ENCODE assay signal across 9 mouse cellular contexts in the genomic region with DNA sequence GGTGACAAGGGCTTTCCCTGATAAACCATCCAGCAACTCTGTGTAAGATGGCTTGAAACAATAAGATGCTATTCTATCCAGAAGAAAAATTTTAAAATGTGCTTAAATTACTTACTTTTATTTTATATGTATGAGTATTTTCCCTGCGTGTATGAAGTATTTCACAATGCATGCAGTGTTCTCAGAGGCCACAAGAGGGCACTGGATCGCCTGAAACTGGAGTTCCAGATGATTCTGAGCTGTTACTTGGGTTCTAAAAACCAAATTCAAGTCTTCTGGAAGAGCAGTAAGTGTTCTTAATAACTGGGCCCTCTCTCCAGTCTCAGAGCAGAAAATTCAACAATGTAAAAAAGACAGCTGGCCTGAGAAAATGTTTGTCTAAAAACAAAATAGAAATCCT. TPM values are rescaled to one million over a fixed set of nuclear protein-coding genes. Genes with fewer than 3 reads are reported as not detected.
DNase-seq lines count a peak whose midpoint lies in the region; ATAC-seq and TF ChIP-seq lines count a peak whose summit lies in the region.
"Had no signal": no experiment of that assay in that cellular context is flagged by ENCODE, and none has a peak within 500 bp of the region (broad histone marks: within the 10 kb centered on the region; RNA-seq: fewer than 3 reads in every experiment).

No protein-coding gene starts in this region.

- ATAC-seq in kidney, embryonic 14.5 days (ENCODE audit: low FRiP score, low TSS enrichment) = no peak
- no peak for ATAC-seq in G1E (ENCODE audit: extremely low read depth, insufficient number of reproducible peaks, low FRiP score, poor library complexity, severe bottlenecking)

- H3K36me3 ChIP-seq in kidney, embryonic 14.5 days (ENCODE audit: control insufficient read depth, insufficient read depth, low read length) = peaks cover 6% of the 10 kb centered on the region; the same call in 1 of the 2 replicates
- no peaks in the 10 kb centered on the region for H3K36me3 ChIP-seq in G1E (replicated peaks)

- H3K4me1 ChIP-seq in kidney, embryonic 14.5 days (ENCODE audit: control insufficient read depth, insufficient read depth, low read length) = no peaks in the 10 kb centered on the region
- no peaks in the 10 kb centered on the region for H3K4me1 ChIP-seq in G1E (ENCODE audit: insufficient read depth, low read depth, low read length)
- H3K4me1 ChIP-seq: neural tube, embryonic 12.5 days had no signal

- no peak overlapping the region for H3K4me3 ChIP-seq in kidney, embryonic 14.5 days (ENCODE audit: low read length)
- H3K4me3 ChIP-seq in G1E (ENCODE audit: low read depth, low read length) = no peak overlapping the region
- H3K4me3 ChIP-seq: neural tube, embryonic 12.5 days had no signal

- H3K4me2 ChIP-seq in kidney, embryonic 14.5 days (replicated peaks; ENCODE audit: low read depth, low read length) = no peak overlapping the region
- H3K4me2 ChIP-seq: neural tube, embryonic 12.5 days had no signal

- DNase-seq in kidney, adult 11 months = peak; percentile 23
- DNase-seq in G1E (ENCODE audit: low spot score) = no peak
- DNase-seq in cerebellum, adult 11-12 months = peak; percentile 46
- peak; percentile 62 for DNase-seq in gastrocnemius, postnatal 10 days
- DNase-seq in left cerebral cortex, adult 18-20 months (ENCODE audit: low spot score in 2 of 2) = peak; percentile 56 to 78
- peak; percentile 74 for DNase-seq in naive thymus-derived CD4-positive, alpha-beta T cell, adult 2 months (ENCODE audit: low read depth)
- DNase-seq in thymus, postnatal 25 days = peak; percentile 81

- no peaks in the 10 kb centered on the region for H3K9me3 ChIP-seq in kidney, embryonic 14.5 days (ENCODE audit: control insufficient read depth, low read length)
- H3K9me3 ChIP-seq in G1E (replicated peaks) = no peaks in the 10 kb centered on the region
- H3K9me3 ChIP-seq: neural tube, embryonic 12.5 days had no signal

- WGBS in kidney, embryonic 14.5 days = 11% methylated on average over 2 of the region's 2 CpGs

- no peaks in the 10 kb centered on the region for H3K27me3 ChIP-seq in kidney, embryonic 14.5 days (ENCODE audit: control insufficient read depth, insufficient read depth, low read length)
- no peaks in the 10 kb centered on the region for H3K27me3 ChIP-seq in G1E (ENCODE audit: insufficient read depth, low read length)
- H3K27me3 ChIP-seq: neural tube, embryonic 12.5 days had no signal

- H3K27ac ChIP-seq in kidney, embryonic 14.5 days (ENCODE audit: low read depth, low read length) = no peak overlapping the region
- H3K27ac ChIP-seq: neural tube, embryonic 12.5 days had no signal

- TF ChIP-seq CTCF in G1E (IDR thresholded peaks at IDR 0.05; ENCODE audit: low read depth, low read length) = peak; percentile 41

- no peak overlapping the region for H3K9ac ChIP-seq in kidney, embryonic 14.5 days (ENCODE audit: low read depth, low read length)
- H3K9ac ChIP-seq: neural tube, embryonic 12.5 days had no signal

RNA-seq across cellular contexts. Expression of a gene that starts 26.4 kb away (rescaled TPM):
- 17.9 and 19.9 TPM in 2 replicates for polyA plus RNA-seq in kidney, embryonic 14.5 days (2014; fragmentation: Nextera tagmentation; extraction: Ambion mirVana)
- 13.8 and 15.4 TPM in 2 replicates for total RNA-seq in G1E (2014; fragmentation: Nextera tagmentation)
- 28.3 and 35.3 TPM in 2 replicates for total RNA-seq in G1E (2017)
- polyA plus RNA-seq in G1E (2012) = 0.54 and 0.59 TPM in 2 replicates
- total RNA-seq in gastrocnemius, postnatal 10 days (2021) = 10 to 100 TPM; 10.2 to 11.6 TPM
- total RNA-seq in left cerebral cortex, adult 18-20 months (2021) = 10 to 100 TPM; 16.6 to 18.2 TPM

RNA-seq across cellular contexts. Expression of a gene that starts 30.7 kb away (rescaled TPM):
- 17.2 and 33.2 TPM in 2 replicates for polyA plus RNA-seq in kidney, embryonic 14.5 days (2014; fragmentation: Nextera tagmentation; extraction: Ambion mirVana)
- not detected in 2 replicates for total RNA-seq in G1E (2014; fragmentation: Nextera tagmentation)
- total RNA-seq in G1E (2017) = 0.11 and 1.1 TPM in 2 replicates
- not detected in 2 replicates for polyA plus RNA-seq in G1E (2012)
- 10 to 100 TPM; 10.8 to 14.1 TPM for total RNA-seq in gastrocnemius, postnatal 10 days (2021)
- 10 to 100 TPM; 23.9 to 33.3 TPM for total RNA-seq in left cerebral cortex, adult 18-20 months (2021)

RNA-seq across cellular contexts. Expression of a gene that starts 51.8 kb away (rescaled TPM):
- polyA plus RNA-seq in kidney, embryonic 14.5 days (2014; fragmentation: Nextera tagmentation; extraction: Ambion mirVana) = 50.8 and 75.9 TPM in 2 replicates
- total RNA-seq in G1E (2014; fragmentation: Nextera tagmentation) (40.1 and 41.1 TPM in 2 replicates), G1E (2017) (30.0 and 32.1 TPM in 2 replicates)
- 25.2 and 28.5 TPM in 2 replicates for polyA plus RNA-seq in G1E (2012)
- total RNA-seq in gastrocnemius, postnatal 10 days (2021) = 10 to 100 TPM; 23.6 to 30.1 TPM
- 10 to 100 TPM; 37.8 to 43.6 TPM for total RNA-seq in left cerebral cortex, adult 18-20 months (2021)

RNA-seq across cellular contexts. Expression of a gene that starts 51.9 kb away (rescaled TPM):
- polyA plus RNA-seq in kidney, embryonic 14.5 days (2014; fragmentation: Nextera tagmentation; extraction: Ambion mirVana) = 1.4 and 1.6 TPM in 2 replicates
- total RNA-seq in G1E (2014; fragmentation: Nextera tagmentation) (1.5 and 1.7 TPM in 2 replicates), G1E (2017) (1.6 and 2.0 TPM in 2 replicates)
- 0.04 TPM in 1 of 2 replicates, not detected in the other for polyA plus RNA-seq in G1E (2012)
- total RNA-seq in gastrocnemius, postnatal 10 days (2021) = under 1 TPM; 0.54 to 0.68 TPM
- total RNA-seq in left cerebral cortex, adult 18-20 months (2021) = under 1 TPM; 0.45 to 0.70 TPM

Comparison
In these comparisons a context has a peak if more than half of its experiments do, and no peak if none do; other contexts are left out.
1. RNA of a gene that starts 30.7 kb away (total RNA-seq): 23.9 to 33.3 TPM in left cerebral cortex, adult 18-20 months and 10.8 to 14.1 TPM in gastrocnemius, postnatal 10 days; 0.11 to 1.1 TPM in G1E; every median in the first group is over 4 times any median in the second.